Mouse (Mus musculus): Measurements from ENCODE around the gene Tsc22d3. TPM values are rescaled to one million over a fixed set of nuclear protein-coding genes. Genes with fewer than 3 reads are reported as not detected.

The Tsc22d3 gene
- 664 TPM for polyA plus RNA-seq (2017; shearing (Covaris generic))

DNA sequence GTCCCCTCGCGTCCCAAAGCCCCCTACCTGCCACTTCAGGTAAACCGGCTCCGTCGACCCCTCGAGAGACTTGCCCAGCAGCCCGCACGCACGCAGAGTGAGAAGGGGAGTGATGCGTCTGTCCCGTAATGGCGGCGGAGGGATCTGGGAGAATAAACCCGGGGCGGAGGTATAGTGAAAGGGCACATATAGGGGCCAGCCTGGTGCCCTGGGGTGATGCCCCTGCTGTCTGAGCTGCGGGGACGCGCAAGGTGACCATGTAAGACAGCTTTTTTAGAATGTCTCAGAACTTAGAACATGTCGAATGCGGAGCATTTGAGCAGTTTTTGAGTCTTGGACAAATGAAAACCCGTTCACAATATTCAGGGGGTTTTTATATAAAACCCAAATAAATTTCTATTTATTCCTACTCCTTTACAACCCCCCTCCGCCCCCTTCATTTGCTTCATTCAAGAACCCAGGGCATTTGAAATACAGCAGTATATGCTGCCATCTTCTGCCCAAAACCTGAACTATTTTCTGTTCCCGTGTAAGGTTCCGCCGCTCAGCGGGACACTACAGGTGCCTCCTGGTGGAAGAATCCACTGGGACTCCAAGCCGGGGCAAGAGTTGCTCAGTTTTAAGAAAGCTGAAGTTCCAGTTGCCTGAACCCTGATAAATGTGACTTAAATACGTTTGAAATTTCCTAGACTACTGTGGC lies at the start of gene Tsc22d3:
Gene Tsc22d3, minus strand, starts transcription at position 250 of the 700 bp plus-strand sequence.

Other genes with a start within 250 kb of the Tsc22d3 start
- gene Prps1, start 144.0 kb downstream of the Tsc22d3 start, polyA plus RNA-seq (2017; shearing (Covaris generic)) = 87.0 TPM
- gene Mid2, start 63.9 kb upstream of the Tsc22d3 start, polyA plus RNA-seq (2017; shearing (Covaris generic)) = 1.8 TPM
- 0.35 TPM for gene Tex13b, start 212.8 kb upstream of the Tsc22d3 start, polyA plus RNA-seq (2017; shearing (Covaris generic))